Mouse (Mus musculus) MEL (cell line): ENCODE measurements around the gene Gm340. TPM values are rescaled to one million over a fixed set of nuclear protein-coding genes. Genes with fewer than 3 reads are reported as not detected.

ENCODE experiments used
- DNase-seq: peaks from one replicate; pipeline ENCODE4 v3.0.0; 2011; ENCODE audit warnings: low read depth, low spot score
- H3K27ac ChIP-seq: 2 replicates; pipeline ENCODE4 v1.5.1; 2012; ENCODE audit warnings: low read depth, mild to moderate bottlenecking, control low read depth, low read length, moderate library complexity; ENCODE audit not compliant: control insufficient read depth
- H3K27me3 ChIP-seq, 2 experiments: fragments of 150-350 bp in 1 of 2; sonication (generic) in 1 of 2; 2 replicates each; pipeline ENCODE4 v1.6.1; 2012; ENCODE audit warnings: low read length in 2 of 2, mild to moderate bottlenecking in 2 of 2, improper control_type of control experiment in 1 of 2, moderate library complexity in 1 of 2; ENCODE audit not compliant: insufficient read depth in 2 of 2, control insufficient read depth in 1 of 2
- H3K36me3 ChIP-seq, 2 experiments: 2 replicates each; pipeline ENCODE4 v1.6.1; 2012 to 2014; ENCODE audit warnings: low read length in 2 of 2, improper control_type of control experiment in 1 of 2, inconsistent platforms in 1 of 2, mild to moderate bottlenecking in 1 of 2; ENCODE audit not compliant: insufficient read depth in 2 of 2, control insufficient read depth in 1 of 2
- H3K4me1 ChIP-seq, 2 experiments: fragments of 150-350 bp in 1 of 2; sonication (generic) in 1 of 2; 2 replicates each; pipeline ENCODE4 v1.6.1; 2012; ENCODE audit warnings: low read length in 2 of 2, improper control_type of control experiment in 1 of 2, mild to moderate bottlenecking in 1 of 2; ENCODE audit not compliant: insufficient read depth in 2 of 2, control insufficient read depth in 1 of 2
- H3K4me3 ChIP-seq, 2 experiments: fragments of 150-350 bp in 1 of 2; sonication (generic) in 1 of 2; 2 replicates each; pipeline ENCODE4 v1.5.1; 2012; ENCODE audit warnings: low read depth in 2 of 2, low read length in 2 of 2, mild to moderate bottlenecking in 2 of 2, moderate library complexity in 2 of 2, control low read depth in 1 of 2, improper control_type of control experiment in 1 of 2; ENCODE audit not compliant: control insufficient read depth in 1 of 2, insufficient read depth in 1 of 2
- H3K79me2 ChIP-seq: 2 replicates; pipeline ENCODE4 v1.6.1; 2012; ENCODE audit warnings: mild to moderate bottlenecking, low read length, moderate library complexity; ENCODE audit not compliant: control insufficient read depth, poor library complexity, insufficient read depth
- H3K9ac ChIP-seq: 2 replicates; pipeline ENCODE4 v1.6.1; 2012; ENCODE audit warnings: low read depth, mild to moderate bottlenecking, control low read depth, low read length, moderate library complexity; ENCODE audit not compliant: control insufficient read depth, poor library complexity, severe bottlenecking
- H3K9me3 ChIP-seq: fragments of 150-350 bp; sonication (generic); replicated peaks from 2 replicates; pipeline ENCODE4 v1.6.1; 2012; ENCODE audit warnings: mild to moderate bottlenecking, low read length, improper control_type of control experiment, moderate library complexity; ENCODE audit not compliant: insufficient read depth
- CHD1 ChIP-seq: IDR thresholded peaks from 2 replicates; pipeline ENCODE4 v1.6.1; 2012; ENCODE audit warnings: low read depth, mild to moderate bottlenecking, inconsistent platforms, low read length, improper control_type of control experiment
- ELF1 ChIP-seq: IDR thresholded peaks from 2 replicates; pipeline ENCODE4 v1.6.1; 2014; ENCODE audit warnings: low read depth, mild to moderate bottlenecking, inconsistent platforms, low read length, improper control_type of control experiment, moderate library complexity
- KAT2A ChIP-seq: conservative IDR thresholded peaks from 2 replicates; pipeline ENCODE4 v1.6.1; 2012; ENCODE audit warnings: low read depth, low read length, improper control_type of control experiment, inconsistent platforms
- MAX ChIP-seq: IDR thresholded peaks from 2 replicates; pipeline ENCODE4 v1.6.1; 2011; ENCODE audit warnings: low read length, improper control_type of control experiment
- MAZ ChIP-seq: IDR thresholded peaks from 2 replicates; pipeline ENCODE4 v1.6.1; 2012; ENCODE audit warnings: low read depth, mild to moderate bottlenecking, inconsistent platforms, low read length, improper control_type of control experiment
- MYB ChIP-seq: IDR thresholded peaks from 2 replicates; pipeline ENCODE4 v1.6.1; 2011; ENCODE audit warnings: mild to moderate bottlenecking, low read depth, low read length, improper control_type of control experiment
- NRF1 ChIP-seq: IDR thresholded peaks from 2 replicates; pipeline ENCODE4 v1.6.1; 2014; ENCODE audit warnings: low read depth, mild to moderate bottlenecking, inconsistent platforms, low read length, improper control_type of control experiment, moderate library complexity; ENCODE audit not compliant: poor library complexity, insufficient read depth, severe bottlenecking
- POLR2A ChIP-seq, 2 experiments: IDR thresholded peaks; 2 replicates each; pipeline ENCODE4 v1.6.1; 2011 to 2012; ENCODE audit warnings: low read length in 2 of 2, mild to moderate bottlenecking in 2 of 2, control low read depth in 1 of 2, improper control_type of control experiment in 1 of 2, low read depth in 1 of 2, moderate library complexity in 1 of 2; ENCODE audit not compliant: control insufficient read depth in 1 of 2, insufficient read depth in 1 of 2, poor library complexity in 1 of 2
- RCOR1 ChIP-seq: IDR thresholded peaks from 2 replicates; pipeline ENCODE4 v1.6.1; 2012; ENCODE audit warnings: low read depth, mild to moderate bottlenecking, inconsistent platforms, low read length, improper control_type of control experiment
- SIN3A ChIP-seq: IDR thresholded peaks from 2 replicates; pipeline ENCODE4 v1.6.1; 2012; ENCODE audit warnings: low read length, improper control_type of control experiment, inconsistent platforms
- TAL1 ChIP-seq: IDR thresholded peaks from 2 replicates; pipeline ENCODE4 v1.6.1; 2012; ENCODE audit warnings: mild to moderate bottlenecking, inconsistent platforms, low read length, moderate library complexity, mixed read lengths
- TBP ChIP-seq: IDR thresholded peaks from 2 replicates; pipeline ENCODE4 v1.8.0; 2011; ENCODE audit warnings: low read depth, low read length, improper control_type of control experiment
- TCF12 ChIP-seq: IDR thresholded peaks from 2 replicates; pipeline ENCODE4 v1.6.1; 2014; ENCODE audit warnings: low read depth, mild to moderate bottlenecking, inconsistent platforms, low read length, improper control_type of control experiment, moderate library complexity
- USF2 ChIP-seq, 2 experiments: IDR thresholded peaks; 2 replicates each; pipeline ENCODE4 v1.6.1; 2011 to 2012; ENCODE audit warnings: improper control_type of control experiment in 2 of 2, low read length in 2 of 2, borderline replicate concordance in 1 of 2, inconsistent platforms in 1 of 2, low read depth in 1 of 2, mild to moderate bottlenecking in 1 of 2; ENCODE audit not compliant: insufficient read depth in 1 of 2
- ZMIZ1 ChIP-seq: IDR thresholded peaks from 2 replicates; pipeline ENCODE4 v1.6.1; 2012; ENCODE audit warnings: low read depth, mild to moderate bottlenecking, inconsistent platforms, low read length, improper control_type of control experiment, moderate library complexity
- polyA plus RNA-seq, 2 experiments: library from polyadenylated mRNA; stranded (reverse) in 1 of 2; unstranded in 1 of 2; fragments of >175 nt in 1 of 2; fragments of >200 nt in 1 of 2; gene quantifications; 2 replicates each; pipeline versions ENCODE4 v1.2.1 to v1.2.4; 2012; ENCODE audit warnings: low replicate concordance in 2 of 2, low read depth in 1 of 2; ENCODE audit not compliant: insufficient read length in 2 of 2, insufficient read depth in 1 of 2, missing spikeins in 1 of 2
- total RNA-seq: library from RNA; depleted of rRNA; stranded (reverse); fragments of 300-350 nt; gene quantifications from 2 replicates; pipeline ENCODE4 v1.2.3, GENCODE M21; 2012

Gene Gm340
- total and polyA plus RNA-seq, 3 experiments, result 11.0 to 38.9 (median 17.4) TPM

GRCm38 (mm10) chr19:41557491-41557890, 24.7 kb upstream of the Gm340 start:
- no peaks in the 10 kb centered on the region for H3K9me3 ChIP-seq
- no peak overlapping the region for H3K27ac ChIP-seq
- H3K36me3 ChIP-seq, result peaks cover 2 to 54% of the 10 kb centered on the region in 2 experiments
- no peaks in the 10 kb centered on the region; a peak in 1 of 4 replicates for H3K4me1 ChIP-seq
- no peak overlapping the region for H3K9ac ChIP-seq
- TF ChIP-seq MAX (no peak), NRF1 (no peak), CHD1 (no peak), USF2 (IDR thresholded peaks at IDR 0.05; ENCODE audit: borderline replicate concordance in 1 of 2, insufficient read depth in 1 of 2, low read depth in 1 of 2, low read length in 2 of 2) (no peak), SIN3A (no peak), ZMIZ1 (no peak), RCOR1 (no peak), MAZ (no peak), TAL1 (no peak), ELF1 (no peak)
- no peaks in the 10 kb centered on the region for H3K27me3 ChIP-seq
- H3K79me2 ChIP-seq, result no peaks in the 10 kb centered on the region
- no peak for DNase-seq
- no peak overlapping the region for H3K4me3 ChIP-seq

GRCm38 (mm10) chr19:41558891-41559486, 23.2 kb upstream of the Gm340 start:
- Histone ChIP-seq H3K27ac (no peak overlapping the region), H3K79me2 (no peaks in the 10 kb centered on the region)
- TF ChIP-seq MYB (no peak), MAZ (no peak), TBP (no peak), TCF12 (no peak), POLR2A (IDR thresholded peaks at IDR 0.05; ENCODE audit: control insufficient read depth in 1 of 2, insufficient read depth in 1 of 2, low read depth in 1 of 2, low read length in 2 of 2, poor library complexity in 1 of 2) (no peak)
- TF ChIP-seq, all 39 proteins: peak for 0
- H3K4me3 ChIP-seq, result no peak overlapping the region
- no peaks in the 10 kb centered on the region for H3K9me3 ChIP-seq
- H3K4me1 ChIP-seq, result peaks cover 0 to 3% of the 10 kb centered on the region in 2 experiments; a peak in 1 of 4 replicates
- H3K36me3 ChIP-seq, result peaks cover 2 to 46% of the 10 kb centered on the region in 2 experiments
- no peak overlapping the region for H3K9ac ChIP-seq
- no peaks in the 10 kb centered on the region for H3K27me3 ChIP-seq
- DNase-seq, result no peak

DNA sequence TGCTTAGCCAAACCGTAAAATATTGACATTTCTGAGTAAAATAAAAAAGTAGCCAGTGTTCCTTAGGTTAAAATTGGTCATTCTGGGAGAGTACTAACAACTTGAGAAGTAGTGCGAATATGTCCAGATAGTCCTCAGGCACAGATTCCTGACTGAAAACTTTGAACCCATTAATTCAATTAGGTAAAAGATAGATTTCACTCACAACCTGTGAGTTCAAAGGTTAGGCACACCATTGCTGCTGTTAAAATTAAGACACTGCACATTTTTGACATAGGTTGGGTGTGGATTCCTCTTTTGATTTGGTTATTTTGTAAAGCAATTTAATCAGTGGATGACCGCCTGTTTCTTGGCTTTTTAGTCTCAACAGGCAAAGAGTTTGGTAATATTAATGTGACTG, 21.3 kb upstream of the Gm340 start:
- Histone ChIP-seq H3K4me1 (peaks cover 0 to 3% of the 10 kb centered on the region in 2 experiments; a peak in 1 of 4 replicates), H3K9me3 (no peaks in the 10 kb centered on the region), H3K9ac (no peak overlapping the region), H3K79me2 (no peaks in the 10 kb centered on the region), H3K4me3 (no peak overlapping the region), H3K36me3 (peaks cover 2 to 34% of the 10 kb centered on the region in 2 experiments), H3K27me3 (no peaks in the 10 kb centered on the region), H3K27ac (no peak overlapping the region)
- no peak for DNase-seq
- no peak for TF ChIP-seq ZMIZ1
- 0 out of 2 replicates have a peak, but pooled peaks have one; percentile 6 for TF ChIP-seq KAT2A
